17 mouse cellular contexts compared by ENCODE assay signal in the genomic region with DNA sequence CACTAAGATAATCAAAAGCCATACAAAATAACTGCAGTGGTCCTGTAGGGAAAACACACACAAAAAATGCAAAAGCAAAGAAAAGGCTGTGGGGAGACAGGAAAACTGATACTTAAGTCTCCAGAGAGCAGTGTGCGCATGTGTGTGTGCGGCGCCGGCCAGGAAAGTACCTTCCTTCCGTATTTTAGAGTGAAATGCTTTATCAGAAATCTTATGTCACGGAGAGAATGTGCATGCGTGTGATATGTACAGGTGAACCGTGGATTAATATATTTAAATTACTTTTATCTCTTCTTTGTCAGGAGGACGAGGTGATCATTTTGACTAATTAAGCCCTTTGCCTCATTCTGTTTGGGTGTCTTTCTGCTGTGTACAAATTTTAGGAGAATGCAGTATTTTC.
"Had no signal": no experiment of that assay in that cellular context is flagged by ENCODE, and none has a peak within 500 bp of the region (broad histone marks: within the 10 kb centered on the region; RNA-seq: fewer than 3 reads in every experiment).

No protein-coding gene starts in this region.

- H3K27ac ChIP-seq: layer of hippocampus, adult 2 months; limb, embryonic 13.5 days; liver, embryonic 14.5 days; midbrain, embryonic 13.5 days; neural tube, embryonic 15.5 days; stomach, embryonic 15.5 days had no signal

- H3K9me3 ChIP-seq: limb, embryonic 13.5 days; midbrain, embryonic 13.5 days; neural tube, embryonic 15.5 days; stomach, embryonic 15.5 days had no signal

- H3K4me1 ChIP-seq: limb, embryonic 13.5 days; midbrain, embryonic 13.5 days; neural tube, embryonic 15.5 days; stomach, embryonic 15.5 days had no signal

- DNase-seq: kidney, adult 8-10 months; kidney, postnatal 10 days; kidney, postnatal 4 days; left cerebral cortex, postnatal 4 days; lung, adult 18-20 months; lung, postnatal 36 days; right cerebral cortex, adult 18-20 months; thymus, adult 2 months; thymus, postnatal 25 days had no signal

- H3K4me2 ChIP-seq: limb, embryonic 13.5 days; midbrain, embryonic 13.5 days; neural tube, embryonic 15.5 days; stomach, embryonic 15.5 days had no signal

- ATAC-seq: lung, postnatal 0 days; midbrain, embryonic 13.5 days had no signal

- H3K27me3 ChIP-seq: limb, embryonic 13.5 days; midbrain, embryonic 13.5 days; neural tube, embryonic 15.5 days; stomach, embryonic 15.5 days had no signal

- H3K4me3 ChIP-seq: layer of hippocampus, adult 2 months; limb, embryonic 13.5 days; midbrain, embryonic 13.5 days; myocyte; neural tube, embryonic 15.5 days; stomach, embryonic 15.5 days had no signal

- H3K9ac ChIP-seq: limb, embryonic 13.5 days; liver, embryonic 14.5 days; midbrain, embryonic 13.5 days; neural tube, embryonic 15.5 days; stomach, embryonic 15.5 days had no signal

- H3K36me3 ChIP-seq: limb, embryonic 13.5 days; midbrain, embryonic 13.5 days; neural tube, embryonic 15.5 days; stomach, embryonic 15.5 days had no signal
